Comparison of ENCODE assay signal across 15 mouse cellular contexts in genomic region chr10:87432306-87432705, GRCm38 (mm10).
"Had no signal": no experiment of that assay in that cellular context is flagged by ENCODE, and none has a peak within 500 bp of the region (broad histone marks: within the 10 kb centered on the region; RNA-seq: fewer than 3 reads in every experiment).

No protein-coding gene starts in this region.

- H3K27ac ChIP-seq: macrophage; midbrain, embryonic 13.5 days; midbrain, embryonic 15.5 days; neural tube, embryonic 12.5 days; stomach, embryonic 15.5 days; stomach, postnatal 0 days had no signal

- H3K4me1 ChIP-seq: megakaryocyte, embryonic 14.5 days; midbrain, embryonic 15.5 days; neural tube, embryonic 12.5 days; stomach, embryonic 15.5 days had no signal

- H3K27me3 ChIP-seq: megakaryocyte, embryonic 14.5 days; midbrain, embryonic 13.5 days; midbrain, embryonic 15.5 days; neural tube, embryonic 12.5 days; stomach, embryonic 15.5 days had no signal

- H3K9me3 ChIP-seq: midbrain, embryonic 13.5 days; midbrain, embryonic 15.5 days; neural tube, embryonic 12.5 days; stomach, embryonic 15.5 days had no signal

- H3K4me2 ChIP-seq: lung, embryonic 14.5 days; midbrain, embryonic 11.5 days; midbrain, embryonic 13.5 days; midbrain, embryonic 15.5 days; neural tube, embryonic 12.5 days; stomach, embryonic 15.5 days had no signal

- H3K4me3 ChIP-seq: megakaryocyte, embryonic 14.5 days; midbrain, embryonic 13.5 days; midbrain, embryonic 15.5 days; neural tube, embryonic 12.5 days; stomach, embryonic 15.5 days had no signal

- ATAC-seq: midbrain, embryonic 13.5 days; midbrain, embryonic 15.5 days had no signal

- H3K36me3 ChIP-seq: midbrain, embryonic 13.5 days; midbrain, embryonic 15.5 days; neural tube, embryonic 12.5 days; stomach, embryonic 15.5 days had no signal

- DNase-seq: lung, adult 18-20 months; lung, embryonic 14.5 days; lung, postnatal 10 days; right cerebral cortex, postnatal 14 days; thymus, adult 2 months; thymus, postnatal 25 days; thymus, postnatal 4 days had no signal

- H3K9ac ChIP-seq: lung, embryonic 14.5 days; midbrain, embryonic 13.5 days; midbrain, embryonic 15.5 days; neural tube, embryonic 12.5 days; stomach, embryonic 15.5 days had no signal
